Mouse (Mus musculus): ENCODE data around the gene Olfr368. TPM values are rescaled to one million over a fixed set of nuclear protein-coding genes. Genes with fewer than 3 reads are reported as not detected.

Olfr368 gene
- not detected in 2 replicates for polyA plus RNA-seq (2012; rRNA removed)

GRCm38 (mm10) chr2:37326215-37326614 lies at the start of gene Olfr368:
Olfr368 (plus strand) TSS chr2:37326515.

GRCm38 (mm10) chr2:37358633-37359540 lies 32.6 kb downstream of the Olfr368 start, which contains the start of gene Pdcl:
Pdcl (minus strand) TSS chr2:37359332.

Other genes with a start within 250 kb of the Olfr368 start
- not detected in 2 replicates for gene Olfr361, start 237.2 kb upstream of the Olfr368 start, polyA plus RNA-seq (2012; rRNA removed)
- not detected in 2 replicates for gene Olfr362, start 208.6 kb upstream of the Olfr368 start, polyA plus RNA-seq (2012; rRNA removed)
- gene Olfr364-ps1, start 187.2 kb upstream of the Olfr368 start, polyA plus RNA-seq (2012; rRNA removed), result not detected in 2 replicates
- gene Olfr365, start 138.3 kb upstream of the Olfr368 start, polyA plus RNA-seq (2012; rRNA removed), result not detected in 2 replicates
- not detected in 2 replicates for gene Olfr366, start 114.9 kb upstream of the Olfr368 start, polyA plus RNA-seq (2012; rRNA removed)
- gene Pdcl, start 32.8 kb downstream of the Olfr368 start, polyA plus RNA-seq (2012; rRNA removed), result 45.9 and 52.9 TPM in 2 replicates
- 24.4 and 26.7 TPM in 2 replicates for gene Rc3h2, start 96.4 kb downstream of the Olfr368 start, polyA plus RNA-seq (2012; rRNA removed)
- gene Zbtb26, start 116.6 kb downstream of the Olfr368 start, polyA plus RNA-seq (2012; rRNA removed), result 10.1 and 10.4 TPM in 2 replicates
- 12.5 and 14.4 TPM in 2 replicates for gene Zbtb6, start 116.7 kb downstream of the Olfr368 start, polyA plus RNA-seq (2012; rRNA removed)
- gene Rabgap1, start 116.8 kb downstream of the Olfr368 start, polyA plus RNA-seq (2012; rRNA removed), result 52.1 and 57.3 TPM in 2 replicates
- gene Gpr21, start 189.8 kb downstream of the Olfr368 start, polyA plus RNA-seq (2012; rRNA removed), result 7.0 and 8.0 TPM in 2 replicates

All from central nervous system, embryonic 14 days (tissue).